Mouse (Mus musculus) spleen, adult 2 months (tissue): ENCODE measurements at regions not wholly inside any gene's neighbourhood (a gene's known extent, or its start where the extent isn't known, plus 50 kb on each side); places are given as distances from the start of the nearest gene placed in this dataset.

Experiments used
- DNase-seq, 2 experiments: peaks; one replicate each; pipeline versions ENCODE4 v3.0.0 to v3.0.0-alpha.2; 2012 to 2021; ENCODE audit warnings: low spot score in 2 of 2, low read depth in 1 of 2
- H3K27ac ChIP-seq: fragments of 200-500 bp; 2 replicates; pipeline ENCODE4 v1.5.1; 2012; ENCODE audit warnings: low read length, inconsistent platforms; ENCODE audit not compliant: insufficient read depth
- H3K27me3 ChIP-seq: fragments of 200-500 bp; 2 replicates; pipeline ENCODE4 v1.6.1; 2012; ENCODE audit warnings: mild to moderate bottlenecking, moderate library complexity, low read length, inconsistent platforms; ENCODE audit not compliant: control insufficient read depth, insufficient read depth
- H3K36me3 ChIP-seq: fragments of 200-500 bp; 2 replicates; pipeline ENCODE4 v1.6.1; 2012; ENCODE audit warnings: mild to moderate bottlenecking, low read length, inconsistent platforms; ENCODE audit not compliant: control insufficient read depth, insufficient read depth
- H3K4me1 ChIP-seq: fragments of 200-500 bp; 2 replicates; pipeline ENCODE4 v1.6.1; 2011; ENCODE audit warnings: inconsistent platforms; ENCODE audit not compliant: control insufficient read depth, insufficient read depth, insufficient read length
- H3K4me3 ChIP-seq: fragments of 200-500 bp; 2 replicates; pipeline ENCODE4 v1.5.1; 2011; ENCODE audit warnings: mild to moderate bottlenecking, inconsistent platforms; ENCODE audit not compliant: insufficient read depth, insufficient read length; ENCODE audit errors: extremely low read depth
- CTCF ChIP-seq: fragments of 200-500 bp; IDR thresholded peaks from 2 replicates; pipeline ENCODE4 v1.5.1; 2011; ENCODE audit warnings: mild to moderate bottlenecking, inconsistent platforms; ENCODE audit not compliant: insufficient read depth, insufficient read length, insufficient replicate concordance; ENCODE audit errors: extremely low read depth
- POLR2A ChIP-seq: fragments of 200-500 bp; IDR thresholded peaks from 2 replicates; pipeline ENCODE4 v1.6.1; 2011; ENCODE audit warnings: low read depth, low read length, inconsistent platforms
- WGBS: fragments of 180-500 bp; shearing (Covaris S2); methylation state at CpG from one replicate; pipeline ENCODE4 v1.1.7; 2018; 5-methylcytosine and 5-hydroxymethylcytosine counted together

DNA sequence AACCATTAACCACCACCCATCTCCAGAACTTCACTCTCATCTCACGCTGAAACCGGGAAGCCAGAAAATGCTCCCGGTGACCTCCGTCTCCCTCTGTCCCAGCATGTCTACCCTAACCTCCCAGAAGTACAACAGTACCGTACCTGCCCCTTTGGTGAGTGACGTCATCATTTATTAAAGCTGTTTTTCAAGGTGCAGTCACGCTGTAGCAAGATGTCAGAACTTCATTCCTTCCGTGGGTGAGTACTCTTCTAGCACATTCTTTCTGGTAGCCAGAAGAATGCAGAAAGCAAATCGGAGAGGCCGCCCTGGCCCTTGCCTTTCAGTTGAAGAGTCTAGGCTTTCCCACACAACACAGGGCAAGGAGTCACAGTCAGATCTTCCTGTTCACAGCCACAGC, 215.1 kb upstream of the Arid1b start:
- no peak for DNase-seq
- no peak overlapping the region for H3K4me3 ChIP-seq
- no peak for TF ChIP-seq POLR2A
- TF ChIP-seq CTCF, result no peak
- H3K27me3 ChIP-seq, result no peaks in the 10 kb centered on the region
- WGBS, result 94% methylated on average over 10 of the region's 10 CpGs
- no peak overlapping the region for H3K27ac ChIP-seq
- H3K36me3 ChIP-seq, result no peaks in the 10 kb centered on the region
- H3K4me1 ChIP-seq, result no peaks in the 10 kb centered on the region; the same call in 1 of the 2 replicates

GRCm38 (mm10) chr17:4781586-4781985, 212.5 kb upstream of the Arid1b start:
- no peak for DNase-seq
- no peak overlapping the region for H3K4me3 ChIP-seq
- WGBS, result 83% methylated on average over 3 of the region's 3 CpGs
- peaks cover 3% of the 10 kb centered on the region; the same call in 1 of the 2 replicates for H3K4me1 ChIP-seq
- H3K27ac ChIP-seq, result no peak overlapping the region
- TF ChIP-seq CTCF (no peak), POLR2A (no peak)
- H3K36me3 ChIP-seq, result no peaks in the 10 kb centered on the region
- no peaks in the 10 kb centered on the region for H3K27me3 ChIP-seq

- Histone ChIP-seq H3K4me3 (no peak overlapping the region), H3K36me3 (no peaks in the 10 kb centered on the region), H3K27me3 (no peaks in the 10 kb centered on the region), H3K27ac (no peak overlapping the region), H3K4me1 (0 out of 2 replicates have a peak, but pooled peaks cover 3% of the 10 kb centered on the region)
- TF ChIP-seq POLR2A (no peak), CTCF (no peak)
- no peak for DNase-seq
- WGBS, result 90% methylated on average over 5 of the region's 5 CpGs
Observed at GRCm38 (mm10) chr17:4784296-4784695, 209.8 kb upstream of the Arid1b start.

DNA sequence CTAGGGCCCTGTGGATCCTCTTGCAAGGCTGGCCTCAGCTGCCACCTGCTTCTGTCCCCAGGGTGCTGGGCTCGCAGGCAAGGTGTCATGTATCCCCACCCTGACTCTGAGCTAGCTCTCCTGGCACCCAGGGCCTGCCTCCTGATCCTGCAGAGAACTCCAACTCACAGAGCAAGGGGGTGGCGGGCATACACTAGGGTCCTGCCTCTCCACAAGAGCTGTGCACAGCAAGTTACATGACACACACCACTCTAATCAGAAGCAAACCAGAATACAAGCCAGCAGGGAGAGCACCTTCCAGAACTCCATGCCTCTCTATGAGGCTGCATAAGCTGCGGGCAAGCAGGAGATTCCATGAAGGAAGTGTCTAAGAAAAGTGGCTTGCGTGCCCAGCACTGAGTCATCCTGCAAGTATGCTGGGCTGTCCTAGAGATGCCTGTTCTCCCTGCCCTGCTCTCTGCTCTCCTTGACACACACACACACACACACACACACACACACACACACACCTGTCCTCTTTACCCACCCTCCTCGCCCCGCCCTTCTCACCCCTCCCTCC, 208.8 kb upstream of the Arid1b start:
- Histone ChIP-seq H3K27me3 (no peaks in the 10 kb centered on the region), H3K4me3 (no peak overlapping the region), H3K4me1 (0 out of 2 replicates have a peak, but pooled peaks cover 3% of the 10 kb centered on the region), H3K27ac (no peak overlapping the region), H3K36me3 (no peaks in the 10 kb centered on the region)
- DNase-seq, result no peak
- TF ChIP-seq CTCF (no peak), POLR2A (no peak)
- WGBS, result 72% methylated on average over 6 of the region's 6 CpGs

DNA sequence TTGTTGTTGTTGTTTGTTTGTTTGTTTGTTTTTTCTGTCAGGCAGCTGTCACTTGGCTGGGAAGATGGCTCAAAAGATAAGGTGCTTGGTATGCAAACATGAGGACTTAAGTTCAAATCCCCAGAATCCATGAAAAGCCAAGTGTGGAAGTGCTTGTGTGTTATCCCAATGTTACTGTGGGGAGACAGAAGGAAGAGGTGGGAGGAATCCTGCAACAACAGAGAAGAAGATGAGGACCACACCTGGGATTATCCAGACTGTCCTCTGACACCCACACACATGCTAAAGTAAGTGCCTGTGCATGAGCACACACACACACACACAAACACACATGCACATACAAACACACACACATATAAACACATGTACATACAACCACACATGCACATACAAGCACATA, 207.6 kb upstream of the Arid1b start:
- TF ChIP-seq CTCF (no peak), POLR2A (no peak)
- Histone ChIP-seq H3K27ac (no peak overlapping the region), H3K4me1 (0 out of 2 replicates have a peak, but pooled peaks cover 3% of the 10 kb centered on the region), H3K36me3 (no peaks in the 10 kb centered on the region), H3K27me3 (no peaks in the 10 kb centered on the region), H3K4me3 (no peak overlapping the region)
- no peak for DNase-seq

- Histone ChIP-seq H3K4me1 (no peaks in the 10 kb centered on the region), H3K27ac (no peak overlapping the region), H3K27me3 (no peaks in the 10 kb centered on the region), H3K4me3 (no peak overlapping the region), H3K36me3 (no peaks in the 10 kb centered on the region)
- TF ChIP-seq CTCF, result no peak
- no peak for TF ChIP-seq POLR2A
- DNase-seq, result no peak
- 22% methylated on average over 10 of the region's 10 CpGs for WGBS
Observed at GRCm38 (mm10) chr17:4791873-4792272, 202.3 kb upstream of the Arid1b start.

DNA sequence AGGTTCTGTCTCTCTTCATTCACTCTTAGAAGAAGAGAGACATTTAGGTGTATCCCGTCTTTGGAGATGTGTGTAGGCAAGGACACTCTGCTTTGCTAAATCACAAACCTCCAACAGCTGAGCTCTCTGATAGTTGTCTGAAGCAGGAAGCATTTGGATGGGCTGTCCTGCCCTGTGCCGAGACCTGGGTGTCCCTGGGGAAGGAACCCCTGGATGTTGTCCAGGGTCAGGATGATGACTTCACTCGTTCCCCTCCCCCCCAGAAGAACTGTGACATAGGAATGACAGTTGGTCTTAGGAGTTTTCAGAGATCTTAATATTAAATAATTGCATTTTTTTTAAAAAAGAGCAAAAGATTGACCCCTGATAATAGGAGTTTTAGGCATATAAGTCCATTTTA, 197.9 kb upstream of the Arid1b start:
- Histone ChIP-seq H3K27ac (no peak overlapping the region), H3K4me3 (no peak overlapping the region), H3K27me3 (no peaks in the 10 kb centered on the region), H3K36me3 (no peaks in the 10 kb centered on the region), H3K4me1 (no peaks in the 10 kb centered on the region)
- TF ChIP-seq CTCF (no peak), POLR2A (no peak)
- WGBS, result 76% methylated on average over 3 of the region's 3 CpGs
- no peak for DNase-seq
